ENCODE assay signal across 18 mouse cellular contexts in the genomic region with DNA sequence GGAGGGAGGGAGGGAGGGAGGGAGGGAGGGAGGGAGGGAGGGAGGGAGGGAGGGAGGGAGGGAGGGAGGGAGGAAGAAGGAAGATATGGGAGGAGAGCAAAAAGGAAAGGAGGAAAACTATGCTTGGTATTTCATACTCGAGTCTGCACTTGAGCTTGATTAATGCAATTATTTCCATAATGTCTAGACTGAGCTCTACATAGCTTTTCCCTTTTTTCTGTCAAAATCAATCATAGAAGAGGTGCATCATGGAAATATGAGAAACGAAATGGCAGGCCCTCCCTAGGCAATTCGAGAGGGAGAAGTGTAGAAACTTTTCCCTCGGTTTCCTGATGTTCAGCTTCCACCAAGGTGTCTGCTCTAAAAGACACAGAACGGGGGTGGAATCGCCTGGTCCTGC.
"Had no signal": no experiment of that assay in that cellular context is flagged by ENCODE, and none has a peak within 500 bp of the region (broad histone marks: within the 10 kb centered on the region; RNA-seq: fewer than 3 reads in every experiment).

No protein-coding gene starts in this region.

- H3K27ac ChIP-seq: kidney, postnatal 0 days; left cerebral cortex, adult 2 months; limb, embryonic 13.5 days; liver, embryonic 13.5 days; macrophage; midbrain, embryonic 12.5 days; midbrain, embryonic 15.5 days; neural tube, embryonic 12.5 days; neural tube, embryonic 15.5 days had no signal

- H3K4me3 ChIP-seq: left cerebral cortex, adult 2 months; limb, embryonic 13.5 days; liver, embryonic 13.5 days; midbrain, embryonic 12.5 days; midbrain, embryonic 15.5 days; neural tube, embryonic 12.5 days; neural tube, embryonic 15.5 days had no signal

- ATAC-seq: lung, postnatal 0 days; midbrain, embryonic 15.5 days had no signal

- H3K4me2 ChIP-seq: limb, embryonic 13.5 days; liver, embryonic 13.5 days; lung, embryonic 14.5 days; midbrain, embryonic 12.5 days; midbrain, embryonic 15.5 days; neural tube, embryonic 12.5 days; neural tube, embryonic 15.5 days had no signal

- H3K9me3 ChIP-seq: limb, embryonic 13.5 days; liver, embryonic 13.5 days; midbrain, embryonic 12.5 days; midbrain, embryonic 15.5 days; neural tube, embryonic 12.5 days; neural tube, embryonic 15.5 days had no signal

- H3K4me1 ChIP-seq: limb, embryonic 13.5 days; liver, embryonic 13.5 days; midbrain, embryonic 15.5 days; neural tube, embryonic 12.5 days; neural tube, embryonic 15.5 days had no signal

- H3K36me3 ChIP-seq: limb, embryonic 13.5 days; liver, embryonic 13.5 days; midbrain, embryonic 12.5 days; midbrain, embryonic 15.5 days; neural tube, embryonic 12.5 days; neural tube, embryonic 15.5 days had no signal

- H3K9ac ChIP-seq: limb, embryonic 13.5 days; liver, embryonic 13.5 days; lung, embryonic 14.5 days; midbrain, embryonic 12.5 days; midbrain, embryonic 15.5 days; neural tube, embryonic 12.5 days; neural tube, embryonic 15.5 days had no signal

- DNase-seq: kidney, adult 2 months; kidney, postnatal 36 days; layer of hippocampus, postnatal 36 days; liver; liver, embryonic 13.5 days; lung, embryonic 14.5 days; thymus, adult 2 months; thymus, postnatal 14 days; thymus, postnatal 4 days had no signal

- H3K27me3 ChIP-seq: limb, embryonic 13.5 days; liver, embryonic 13.5 days; midbrain, embryonic 12.5 days; midbrain, embryonic 15.5 days; neural tube, embryonic 12.5 days; neural tube, embryonic 15.5 days had no signal
